Mouse (Mus musculus): ENCODE measurements at regions not wholly inside any gene's neighbourhood (a gene's known extent, or its start where the extent isn't known, plus 50 kb on each side); places are given as distances from the start of the nearest gene placed in this dataset.

DNA sequence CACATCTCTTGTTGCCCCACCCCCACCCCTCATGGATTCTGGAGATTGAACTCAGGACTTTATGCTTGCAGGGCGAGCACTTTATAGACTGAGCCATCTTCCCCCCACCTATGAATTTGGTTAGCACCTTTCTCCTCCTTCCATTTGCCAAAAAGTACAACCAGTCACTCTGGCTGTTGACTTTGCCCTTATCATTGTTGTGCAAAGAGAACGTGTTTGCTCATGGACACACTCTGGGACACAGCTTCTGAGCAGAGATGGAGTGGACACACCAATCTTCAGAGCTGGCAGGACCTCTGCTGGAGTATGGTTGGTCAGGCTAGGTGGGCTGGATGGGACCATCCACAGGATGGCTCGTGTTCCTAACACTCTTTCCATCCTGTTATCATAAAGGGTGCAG, 285.1 kb upstream of the Tle3 start:
- DNase-seq (ENCODE audit: extremely low spot score, low spot score): no peak

DNA sequence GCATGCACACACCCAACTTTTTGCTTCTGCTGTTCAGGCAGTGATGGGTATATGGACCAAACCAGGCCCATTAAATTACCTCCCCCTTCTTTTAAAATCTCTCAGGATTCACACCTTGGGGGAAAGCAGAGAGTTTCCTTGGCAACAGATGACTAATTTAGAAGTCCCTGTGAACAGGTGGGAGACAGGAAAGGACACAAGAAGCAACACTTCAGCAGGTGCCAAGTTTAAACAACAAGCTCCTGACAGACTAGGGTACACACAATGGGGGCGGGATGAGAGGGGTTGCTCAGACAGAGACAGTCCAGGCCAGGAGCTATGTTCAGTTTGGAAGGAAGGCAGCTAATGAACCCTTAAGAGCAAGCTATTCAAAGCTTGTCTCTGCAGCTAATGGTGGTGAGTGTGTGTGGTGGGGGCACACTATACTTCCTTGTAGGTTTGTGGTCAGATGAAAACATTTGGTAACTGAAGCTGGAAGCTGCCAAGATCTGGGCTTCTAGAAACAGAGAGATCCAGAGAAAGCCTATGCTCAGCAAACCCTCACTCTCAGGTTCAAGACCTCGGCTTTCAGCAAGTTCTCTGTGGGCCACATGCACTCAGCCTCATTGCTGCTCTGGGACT, 283.0 kb upstream of the Tle3 start:
- no peak for DNase-seq (ENCODE audit: extremely low spot score, low spot score)

DNA sequence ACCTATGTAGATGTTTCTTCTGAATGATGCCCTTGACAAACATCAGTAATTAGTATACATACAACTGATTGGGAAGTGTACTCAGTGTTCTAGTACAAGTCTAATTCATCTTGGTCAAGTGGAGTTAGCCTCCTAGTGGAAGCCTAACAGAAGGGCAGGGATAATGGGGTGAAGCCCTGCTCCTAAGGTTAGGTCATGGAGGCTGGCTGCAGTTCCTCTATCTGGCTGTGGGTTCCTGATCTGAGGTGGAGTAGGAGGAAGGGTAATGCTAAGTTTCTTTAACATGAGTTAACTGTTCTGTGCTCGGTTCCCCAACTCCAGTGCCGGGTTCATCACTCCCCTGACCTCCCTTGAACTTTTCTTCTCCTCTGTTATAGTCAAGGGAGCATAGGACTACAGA, 281.1 kb upstream of the Tle3 start:
- no peak for DNase-seq (ENCODE audit: extremely low spot score, low spot score)

- no peak for DNase-seq (ENCODE audit: extremely low spot score, low spot score)
These were observed 279.2 kb upstream of the Tle3 start for GRCm38 (mm10) chr9:61092834-61093479.

DNA sequence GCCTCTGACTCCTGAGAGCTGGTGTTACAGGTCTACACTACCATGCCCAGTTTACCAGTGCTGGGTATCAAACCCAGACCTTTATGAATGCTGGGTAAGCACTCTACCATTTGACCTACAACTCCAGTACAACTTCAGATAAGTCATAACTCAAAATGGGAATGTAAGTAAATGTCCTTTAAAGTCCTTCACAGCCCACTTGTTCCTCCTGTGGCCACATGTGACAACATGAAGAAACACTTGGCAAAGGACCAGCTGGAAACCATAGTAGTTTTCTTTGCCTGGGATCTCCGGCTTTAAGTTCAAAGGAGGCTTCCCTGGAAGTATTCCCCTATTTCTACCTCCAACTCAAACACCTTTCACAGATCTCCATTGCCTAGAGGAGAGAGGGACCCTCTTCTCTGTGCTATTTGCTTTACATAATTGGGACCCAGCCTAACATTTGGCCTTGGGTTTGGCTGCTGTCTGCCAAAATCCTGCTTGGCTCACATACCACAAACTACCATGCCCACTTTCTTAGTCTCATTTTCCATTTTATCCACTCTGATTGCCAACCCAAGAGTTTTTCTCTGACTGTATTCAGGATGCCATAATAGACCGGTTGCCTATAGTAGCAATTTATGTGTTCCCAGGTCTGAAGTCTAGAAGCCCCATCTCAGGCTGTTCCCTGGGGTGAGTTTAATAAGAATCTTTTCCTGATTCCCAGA, 276.9 kb upstream of the Tle3 start:
- no peak for DNase-seq (ENCODE audit: extremely low spot score, low spot score)

DNA sequence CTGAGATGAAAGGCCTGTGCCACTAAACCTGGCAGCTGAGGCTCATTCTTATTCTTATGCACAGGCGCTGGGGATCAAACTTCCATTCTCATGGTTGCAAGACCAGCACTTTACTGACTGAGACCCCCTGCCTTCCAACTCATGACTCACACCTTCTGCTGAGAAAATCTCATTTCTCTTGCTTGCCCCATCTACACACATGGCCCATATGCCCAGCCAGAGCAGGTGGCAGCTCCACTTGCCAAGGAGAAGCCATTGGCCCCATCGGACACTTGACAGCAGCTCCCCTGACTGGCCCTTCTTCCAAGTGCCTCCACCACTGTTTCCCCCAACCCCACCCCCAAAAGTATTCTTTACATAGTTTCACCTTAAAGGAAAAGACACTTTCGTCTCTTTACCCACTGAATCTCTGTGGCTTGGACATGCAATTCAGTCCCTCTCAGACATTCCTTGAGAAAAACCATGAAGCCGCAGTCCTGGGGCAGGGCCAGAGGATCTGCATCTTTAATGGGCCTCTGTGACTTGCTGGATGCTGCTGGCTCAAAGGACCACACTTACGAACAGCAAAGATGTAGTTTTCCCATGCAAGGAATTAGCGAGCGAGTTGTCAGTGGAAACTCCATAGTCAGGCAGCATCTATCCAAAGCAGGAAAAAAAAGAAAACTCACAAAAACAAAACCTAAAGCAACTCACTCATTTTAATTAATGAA, 270.3 kb upstream of the Tle3 start:
- no peak for DNase-seq (ENCODE audit: extremely low spot score, low spot score)

DNA sequence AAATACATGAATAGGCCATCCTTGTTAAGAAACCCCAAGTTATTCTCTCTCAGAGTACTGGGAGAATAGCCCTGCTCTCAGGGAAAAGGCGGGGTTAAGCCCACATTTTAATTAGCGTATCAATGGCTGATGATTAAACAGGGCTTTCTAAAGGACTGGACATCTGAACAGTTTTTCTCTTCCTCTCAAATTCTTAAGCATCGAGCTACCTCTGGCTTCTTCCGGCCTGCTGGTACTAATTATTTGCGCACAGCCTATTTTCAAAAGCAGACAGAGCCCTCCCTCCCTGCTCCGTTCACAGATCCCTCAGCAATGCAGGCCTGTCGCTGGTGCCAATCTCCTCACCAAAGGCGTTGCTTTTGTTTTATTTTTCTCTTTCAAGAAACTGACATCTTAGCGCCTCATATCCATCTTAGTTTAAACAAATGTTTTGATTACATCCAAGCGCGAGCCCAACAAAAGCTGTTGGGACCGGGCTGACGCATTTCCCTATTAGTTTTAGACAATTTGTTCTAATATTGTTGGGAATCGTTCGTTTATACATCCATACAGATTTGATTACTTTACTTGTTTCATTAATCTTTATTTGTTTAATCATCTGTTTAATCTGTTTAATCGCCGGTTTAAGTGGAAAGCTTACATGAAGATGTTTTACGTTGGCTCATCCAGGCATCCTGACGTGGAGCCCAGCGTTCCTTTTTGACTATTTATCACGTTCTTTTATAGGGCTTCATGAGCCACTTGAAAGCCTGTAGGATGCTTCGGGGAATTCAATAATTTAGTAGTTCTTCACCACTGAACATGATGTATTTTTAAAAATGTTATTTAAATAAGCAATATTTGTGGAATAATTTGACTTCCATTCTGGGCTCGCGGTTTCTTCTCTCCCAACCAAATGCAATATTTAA, 269.5 kb upstream of the Tle3 start:
- no peak for DNase-seq (ENCODE audit: extremely low spot score, low spot score)

- DNase-seq (ENCODE audit: extremely low spot score, low spot score): no peak
These were observed 266.5 kb upstream of the Tle3 start for GRCm38 (mm10) chr9:61105550-61106280.

DNA sequence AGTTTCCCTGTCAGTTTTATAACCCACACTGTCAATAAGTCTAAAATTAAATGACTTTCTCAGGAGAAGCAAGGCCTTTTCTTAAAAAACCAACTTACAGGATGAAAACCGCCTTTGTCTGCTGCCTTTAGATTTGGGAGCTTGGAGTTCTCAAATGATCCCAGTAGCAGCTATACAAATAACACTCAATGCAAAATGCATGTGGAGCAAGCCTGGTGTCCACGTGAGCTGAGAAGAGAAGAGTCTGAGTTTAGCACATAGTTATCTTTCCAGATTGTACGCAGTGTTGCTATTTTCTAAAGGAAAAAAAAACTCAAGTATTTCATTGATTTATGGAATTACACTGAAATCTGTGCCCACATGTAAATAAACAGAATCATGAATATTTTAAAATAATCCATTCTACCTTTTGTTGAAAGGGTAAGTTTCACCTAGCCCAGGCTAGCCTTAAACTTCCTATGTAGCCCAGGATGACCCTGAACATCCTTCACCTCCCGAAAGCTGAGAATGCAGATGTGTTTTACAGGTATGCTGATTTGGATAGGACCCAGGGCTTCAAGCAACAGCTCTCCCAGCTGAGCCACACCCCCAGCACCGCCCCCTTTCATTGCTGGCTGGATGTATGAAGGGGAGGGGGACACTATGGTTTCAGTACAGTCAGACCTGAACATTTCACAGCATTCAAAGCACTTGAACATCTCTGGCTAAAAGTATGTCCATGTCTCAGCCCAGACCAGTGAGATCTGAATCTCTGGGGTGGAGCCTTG, 262.5 kb upstream of the Tle3 start:
- DNase-seq (ENCODE audit: extremely low spot score, low spot score): no peak

GRCm38 (mm10) chr9:61111206-61111605, 261.0 kb upstream of the Tle3 start:
- DNase-seq (ENCODE audit: extremely low spot score, low spot score): no peak

DNA sequence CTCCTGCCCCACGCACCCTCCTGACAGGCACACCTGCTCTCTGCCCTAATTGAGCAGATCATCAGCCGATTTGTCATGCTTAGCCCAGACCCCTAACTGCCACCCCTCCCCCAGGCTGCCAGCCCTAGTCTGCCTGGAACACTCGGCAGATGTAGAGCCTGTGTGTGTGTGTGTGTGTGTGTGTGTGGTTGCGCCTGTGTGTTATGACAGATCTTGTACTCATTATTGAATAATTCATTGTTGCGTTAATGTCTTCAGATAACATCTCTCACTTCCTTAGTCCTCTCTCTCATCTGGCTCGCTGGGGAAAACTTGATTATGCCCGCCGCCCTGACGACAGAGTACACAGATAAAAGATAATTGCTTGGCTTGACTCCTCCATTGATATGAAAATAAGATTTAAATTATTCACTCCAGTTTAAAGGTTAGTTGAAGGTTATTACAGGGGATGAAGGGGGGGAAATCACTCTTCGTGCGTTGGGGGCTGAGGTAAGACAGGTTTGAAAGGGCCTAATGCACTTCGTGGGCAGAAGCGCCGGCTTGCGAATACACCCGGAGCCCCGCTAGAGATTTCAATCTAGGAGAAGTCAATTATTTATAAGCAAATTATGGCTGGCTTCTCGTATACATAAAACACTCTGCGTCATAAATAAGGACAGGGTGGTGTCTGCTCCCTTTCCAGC, 260.3 kb upstream of the Tle3 start:
- DNase-seq (ENCODE audit: extremely low spot score, low spot score): peak; percentile 75

GRCm38 (mm10) chr9:61119252-61119651, 252.9 kb upstream of the Tle3 start:
- no peak for DNase-seq (ENCODE audit: extremely low spot score, low spot score)

DNA sequence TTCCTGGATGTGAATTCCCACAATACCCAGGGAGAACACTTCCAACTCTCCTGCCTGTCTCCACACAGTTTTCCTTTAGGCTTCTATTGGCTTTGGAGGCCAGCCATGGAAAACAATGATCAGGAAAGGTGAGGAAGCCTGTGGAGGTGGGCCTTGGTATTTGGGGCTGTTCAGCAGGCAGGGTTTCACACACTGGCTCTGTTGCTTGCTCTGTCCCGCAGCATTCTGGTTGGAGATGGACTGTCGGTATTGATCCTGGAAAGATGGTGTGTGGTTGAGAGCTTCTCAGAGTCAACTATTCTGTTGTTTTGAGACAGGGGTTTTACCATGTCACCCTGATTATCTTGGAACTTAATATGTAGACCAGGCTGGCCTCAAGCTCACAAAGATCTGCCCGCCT, 251.6 kb upstream of the Tle3 start:
- DNase-seq (ENCODE audit: extremely low spot score, low spot score): no peak

GRCm38 (mm10) chr9:61120931-61121391, 251.2 kb upstream of the Tle3 start:
- no peak for DNase-seq (ENCODE audit: extremely low spot score, low spot score)

DNA sequence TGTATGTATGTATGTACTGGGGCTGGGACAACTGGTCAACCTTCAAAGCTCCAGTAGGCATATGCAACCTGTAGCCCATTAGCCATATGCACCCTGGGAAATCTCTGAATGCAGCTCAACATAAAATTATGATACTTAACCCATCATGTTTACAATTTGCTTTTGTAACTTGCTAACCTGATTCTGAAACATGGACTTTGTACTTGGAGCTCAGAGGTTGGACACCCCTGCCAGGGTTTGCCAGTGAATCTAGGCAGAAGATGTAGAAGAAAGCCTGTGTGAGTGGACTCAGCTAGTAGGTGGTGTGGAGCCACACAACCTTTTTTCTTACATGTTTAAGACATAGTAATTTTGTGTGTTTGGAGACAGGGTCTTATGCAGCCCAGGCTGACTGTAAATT, 248.7 kb upstream of the Tle3 start:
- DNase-seq (ENCODE audit: extremely low spot score, low spot score): no peak

DNA sequence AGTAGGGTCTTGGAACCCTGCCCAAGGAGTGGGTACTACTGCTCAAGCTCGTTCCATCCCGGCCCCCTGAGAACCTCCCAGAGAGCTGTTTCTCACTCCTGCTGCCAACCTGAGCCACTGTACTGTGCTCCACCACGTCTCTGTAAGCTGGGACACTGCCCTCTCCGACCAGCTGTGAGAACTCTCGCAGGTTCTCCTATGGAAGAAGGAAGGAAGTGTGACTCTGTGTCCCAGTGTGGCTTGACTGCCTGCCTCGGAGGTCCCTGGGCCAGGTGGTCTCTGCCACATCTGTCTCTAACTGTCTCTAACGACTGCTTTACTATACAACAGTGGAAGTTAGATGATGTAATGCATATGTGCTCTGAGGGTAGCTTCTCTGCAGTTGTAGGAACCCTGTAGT, 246.4 kb upstream of the Tle3 start:
- DNase-seq (ENCODE audit: extremely low spot score, low spot score): no peak

- no peak for DNase-seq (ENCODE audit: extremely low spot score, low spot score)
These were observed 244.1 kb upstream of the Tle3 start for GRCm38 (mm10) chr9:61128077-61128476.

DNA sequence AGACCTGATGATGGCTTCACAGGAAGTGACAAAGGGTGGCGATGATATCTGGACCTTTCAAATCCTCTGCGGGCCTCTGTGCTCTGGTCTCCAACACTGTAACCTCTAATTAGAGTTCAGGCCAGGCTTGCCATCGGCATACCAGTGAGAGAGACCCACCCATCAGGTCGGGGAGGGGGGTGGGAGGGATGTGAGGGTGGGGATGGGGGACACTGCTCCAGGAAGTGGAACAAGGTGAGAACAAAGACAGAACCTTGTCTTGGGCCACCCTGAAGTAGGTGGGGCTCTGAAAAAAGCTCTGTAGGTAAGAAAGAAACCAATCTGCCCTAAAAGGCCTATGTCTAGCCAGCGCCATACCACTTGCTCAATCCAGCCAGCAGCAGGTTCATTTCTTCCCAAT, 243.0 kb upstream of the Tle3 start:
- no peak for DNase-seq (ENCODE audit: extremely low spot score, low spot score)

DNA sequence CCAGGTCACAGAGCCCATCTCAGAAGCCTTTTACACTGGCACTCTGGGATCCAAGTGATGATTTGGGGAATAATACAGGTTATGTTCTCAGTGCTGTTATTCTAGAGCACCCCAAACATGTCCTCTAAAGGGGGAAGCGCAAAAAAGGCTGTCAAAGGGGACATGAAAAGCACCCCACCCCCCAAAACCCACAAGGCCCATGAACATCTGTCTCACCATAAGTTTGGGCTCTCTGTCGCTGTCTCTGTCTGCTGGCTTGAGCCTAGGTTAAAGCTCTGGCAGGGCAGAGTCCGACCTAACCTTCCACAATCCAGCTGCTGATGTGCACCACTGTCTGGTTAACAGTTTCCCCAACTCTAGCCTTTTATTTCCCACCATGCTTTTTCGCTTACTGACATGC, 241.3 kb upstream of the Tle3 start:
- DNase-seq (ENCODE audit: extremely low spot score, low spot score): no peak

All from neural tube, embryonic 10.5 days (tissue).